Comparison of ENCODE assay signal across 26 mouse cellular contexts in the genomic region with DNA sequence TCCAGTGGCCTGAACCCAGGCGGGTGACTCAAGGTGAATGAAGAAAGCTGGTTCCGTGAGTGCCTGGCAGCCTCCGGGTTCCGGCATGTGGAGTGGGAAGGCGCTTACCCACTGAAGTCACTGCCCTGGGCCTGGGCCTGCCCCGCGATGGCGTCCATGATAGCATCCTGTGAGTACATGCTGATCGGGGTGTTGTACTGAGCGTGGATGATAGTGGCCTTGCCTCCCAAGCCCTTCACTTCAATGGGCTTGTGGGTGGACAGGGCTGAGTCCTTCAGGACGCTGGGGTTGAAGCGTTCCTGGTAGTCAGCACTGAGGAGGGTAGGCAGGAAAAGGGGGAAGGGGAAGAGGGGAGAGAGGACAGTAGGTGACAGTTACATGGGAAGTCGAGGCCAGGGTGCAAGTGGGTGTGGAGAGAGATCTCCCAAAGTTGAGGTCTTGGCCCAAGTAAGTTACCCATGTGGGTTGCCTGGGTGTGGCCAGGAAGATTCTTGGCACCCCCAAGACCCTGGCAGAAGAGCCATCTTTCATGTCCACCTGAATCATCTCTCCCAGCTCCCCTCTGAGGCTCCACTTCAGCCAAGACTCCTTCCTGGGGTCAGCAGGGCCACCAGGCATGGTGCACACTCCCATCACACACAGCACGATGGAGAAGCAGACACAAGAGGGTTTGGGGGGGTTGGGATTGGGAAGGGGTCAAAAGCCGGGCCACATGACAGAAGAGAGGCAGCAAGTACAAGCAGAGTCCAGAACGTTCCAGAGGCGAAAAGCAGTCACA. TPM values are rescaled to one million over a fixed set of nuclear protein-coding genes. Genes with fewer than 3 reads are reported as not detected.
DNase-seq lines count a peak whose midpoint lies in the region; ATAC-seq and TF ChIP-seq lines count a peak whose summit lies in the region.
"Had no signal": no experiment of that assay in that cellular context is flagged by ENCODE, and none has a peak within 500 bp of the region (broad histone marks: within the 10 kb centered on the region; RNA-seq: fewer than 3 reads in every experiment).

No protein-coding gene starts in this region.

- H3K9ac ChIP-seq in heart, adult 2 months (ENCODE audit: low read depth, low read length), result no peak overlapping the region
- peak overlapping the region; percentile 42; the same call in 1 of the 2 replicates for H3K9ac ChIP-seq in heart, embryonic 13.5 days
- H3K9ac ChIP-seq in heart, embryonic 16.5 days (ENCODE audit: low read length), result peak overlapping the region; percentile 21; the same call in 1 of the 2 replicates
- H3K9ac ChIP-seq: embryonic facial prominence, embryonic 12.5 days; forebrain, embryonic 15.5 days; hindbrain, embryonic 12.5 days had no signal

- no peak overlapping the region for H3K4me2 ChIP-seq in heart, embryonic 13.5 days
- H3K4me2 ChIP-seq in heart, embryonic 16.5 days (ENCODE audit: low read depth, low read length), result no peak overlapping the region
- no peak overlapping the region for H3K4me2 ChIP-seq in myocyte (ENCODE audit: low read depth)
- H3K4me2 ChIP-seq: embryonic facial prominence, embryonic 12.5 days; forebrain, embryonic 15.5 days; hindbrain, embryonic 12.5 days had no signal

- H3K4me3 ChIP-seq in heart, adult 2 months, result no peak overlapping the region
- no peak overlapping the region for H3K4me3 ChIP-seq in heart, embryonic 13.5 days
- H3K4me3 ChIP-seq in heart, embryonic 16.5 days (ENCODE audit: low read length), result no peak overlapping the region
- no peak overlapping the region for H3K4me3 ChIP-seq in myocyte
- H3K4me3 ChIP-seq: embryonic facial prominence, embryonic 12.5 days; forebrain, embryonic 15.5 days; hindbrain, embryonic 12.5 days had no signal

- TF ChIP-seq POLR2A in heart, adult 2 months (IDR thresholded peaks at IDR 0.05; ENCODE audit: insufficient read depth, low read depth, low read length), result peak; percentile 53; the same call in 1 of the 2 replicates
- TF ChIP-seq POLR2A in myocyte (IDR thresholded peaks at IDR 0.05; ENCODE audit: insufficient read length, low read depth), result peak; percentile 4

- WGBS in heart, adult 2 months, result 62% methylated on average over 17 of the region's 17 CpGs
- 68% methylated on average over 17 of the region's 17 CpGs for WGBS in heart, embryonic 13.5 days
- WGBS in heart, embryonic 16.5 days, result 69% methylated on average over 17 of the region's 17 CpGs

- H3ac ChIP-seq in myocyte (ENCODE audit: control insufficient read depth, insufficient read length), result no peak overlapping the region

- no peaks in the 10 kb centered on the region for H3K79me2 ChIP-seq in heart, adult 2 months (replicated peaks; ENCODE audit: control insufficient read depth, insufficient read depth, low read length)
- H3K79me2 ChIP-seq in myocyte (ENCODE audit: control insufficient read depth, insufficient read depth), result no peaks in the 10 kb centered on the region

- peaks cover 8% of the 10 kb centered on the region for H3K4me1 ChIP-seq in heart, adult 2 months (ENCODE audit: control insufficient read depth, insufficient read depth, low read length)
- peaks cover 87% of the 10 kb centered on the region for H3K4me1 ChIP-seq in heart, embryonic 13.5 days
- H3K4me1 ChIP-seq in heart, embryonic 16.5 days (ENCODE audit: control insufficient read depth, insufficient read depth, low read length), result peaks cover 69% of the 10 kb centered on the region

- H3K9me3 ChIP-seq in heart, embryonic 13.5 days, result no peaks in the 10 kb centered on the region
- H3K9me3 ChIP-seq in heart, embryonic 16.5 days (replicated peaks; ENCODE audit: control insufficient read depth, low read length), result no peaks in the 10 kb centered on the region
- H3K9me3 ChIP-seq: embryonic facial prominence, embryonic 12.5 days; forebrain, embryonic 15.5 days; hindbrain, embryonic 12.5 days had no signal

- no peak for TF ChIP-seq CTCF in heart, adult 2 months (IDR thresholded peaks at IDR 0.05)

- no peaks in the 10 kb centered on the region for H3K36me3 ChIP-seq in heart, adult 2 months (ENCODE audit: control insufficient read depth, insufficient read depth, low read length)
- H3K36me3 ChIP-seq in heart, embryonic 13.5 days, result peaks cover 38% of the 10 kb centered on the region
- peaks cover 22% of the 10 kb centered on the region for H3K36me3 ChIP-seq in heart, embryonic 16.5 days (ENCODE audit: control insufficient read depth, insufficient read depth)
- peaks cover 7% of the 10 kb centered on the region for H3K36me3 ChIP-seq in myocyte (ENCODE audit: control insufficient read depth, insufficient read depth)
- H3K36me3 ChIP-seq: embryonic facial prominence, embryonic 12.5 days; forebrain, embryonic 15.5 days; hindbrain, embryonic 12.5 days had no signal

- H3K27ac ChIP-seq in heart, adult 2 months, result peak overlapping the region; percentile 78
- peak overlapping the region; percentile 95 for H3K27ac ChIP-seq in heart, embryonic 13.5 days (replicated peaks)
- H3K27ac ChIP-seq in heart, embryonic 16.5 days (ENCODE audit: low read length), result peak overlapping the region; percentile 81
- H3K27ac ChIP-seq: embryonic facial prominence, embryonic 12.5 days; forebrain, embryonic 15.5 days; hindbrain, embryonic 12.5 days had no signal

- H3K27me3 ChIP-seq in heart, adult 2 months (ENCODE audit: control insufficient read depth, insufficient read depth, low read length), result no peaks in the 10 kb centered on the region
- H3K27me3 ChIP-seq in heart, embryonic 13.5 days (replicated peaks), result no peaks in the 10 kb centered on the region
- no peaks in the 10 kb centered on the region for H3K27me3 ChIP-seq in heart, embryonic 16.5 days (ENCODE audit: control insufficient read depth, insufficient read depth, low read length)
- H3K27me3 ChIP-seq in myocyte (ENCODE audit: control insufficient read depth, insufficient read depth, insufficient read length), result no peaks in the 10 kb centered on the region
- H3K27me3 ChIP-seq: CH12.LX; forebrain, embryonic 15.5 days; hindbrain, embryonic 12.5 days; Patski had no signal

- DNase-seq in heart, adult 2 months, result peak in 1 of 2 experiments; percentile 47
- no peak for DNase-seq in heart, adult 9 months (ENCODE audit: low spot score in 2 of 2)
- DNase-seq in heart, postnatal 36 days, result no peak
- DNase-seq in frontal cortex, postnatal 36 days (ENCODE audit: low spot score in 2 of 2), result no peak
- DNase-seq: adrenal gland, postnatal 14 days; cerebellum, adult 11-12 months; cerebellum, adult 9-10 months; cerebellum, postnatal 25 days; gastrocnemius, postnatal 25 days; kidney, adult 8-10 months had no signal

- intact Hi-C loops in heart, adult 2 months (cut with DNase I), result no loop called here
- intact Hi-C loops in heart, postnatal 36 days (cut with DNase I), result no loop called here

- peak; percentile 24 for TF ChIP-seq EP300 in heart, adult 2 months (IDR thresholded peaks at IDR 0.05; ENCODE audit: insufficient read depth, low read depth, low read length)

- no peak for ATAC-seq in heart, embryonic 13.5 days (ENCODE audit: extremely low read depth, insufficient number of reproducible peaks, low FRiP score, low TSS enrichment)
- no peak for ATAC-seq in heart, embryonic 16.5 days (replicated peaks; ENCODE audit: extremely low read depth, insufficient read depth, low FRiP score)
- ATAC-seq: activated CD4-positive, CD25-positive, alpha-beta regulatory T cell, adult 4 months; forebrain, embryonic 15.5 days; hindbrain, embryonic 16.5 days; inflammation-experienced regulatory T-cells, adult 6 months; intestine, postnatal 0 days; Patski had no signal

TF ChIP-seq in myocyte, 11 proteins besides CTCF, POLR2A, EP300 and RAD21:
- TF ChIP-seq REST (IDR thresholded peaks at IDR 0.05; ENCODE audit: insufficient read depth, insufficient read length), result no peak
- peak; percentile 39 for TF ChIP-seq POLR2AphosphoS2 (IDR thresholded peaks at IDR 0.05; ENCODE audit: insufficient read length, low read depth)
- TF ChIP-seq MYOD1 (IDR thresholded peaks at IDR 0.05; ENCODE audit: control insufficient read depth in 1 of 3, insufficient read length in 2 of 3, low read depth in 2 of 3), result no peak

RNA-seq across cellular contexts. Expression of a gene that starts 16.7 kb away (rescaled TPM):
- 1,000 to 10,000 TPM in 1 of 2 experiments, 100 to 1,000 TPM in 1; 940 to 1,084 TPM for total RNA-seq in heart, adult 2 months (2021)
- polyA plus RNA-seq in heart, adult 2 months (2012; rRNA removed), result 1,077 and 1,138 TPM in 2 replicates
- polyA plus RNA-seq in heart, embryonic 13.5 days (2015; fragmentation: Nextera tagmentation; extraction: Ambion mirVana), result 226 and 249 TPM in 2 replicates
- total RNA-seq in heart, postnatal 36 days (2021), result 100 to 1,000 TPM; 988 to 990 TPM
- 356 and 369 TPM in 2 replicates for polyA plus RNA-seq in heart, embryonic 16.5 days (2015; fragmentation: Nextera tagmentation; extraction: Ambion mirVana)
- 83.9 TPM for polyA plus RNA-seq in myocyte (2012; fragmentation: generic; extraction: Trizol)
- total RNA-seq: granulocyte monocyte progenitor cell, adult 5-6 weeks had no signal
- polyA plus RNA-seq: activated CD4-positive, CD25-positive, alpha-beta regulatory T cell, adult 4 months; forebrain, embryonic 11.5 days; inflammation-experienced regulatory T-cells, adult 6 months had no signal

RNA-seq across cellular contexts. Expression of a gene that starts 28.1 kb away (rescaled TPM):
- total RNA-seq in heart, adult 2 months (2021), result 1 to 10 TPM; 2.4 to 2.6 TPM
- polyA plus RNA-seq in heart, adult 2 months (2012; rRNA removed), result 7.9 and 9.2 TPM in 2 replicates
- 4.8 and 5.8 TPM in 2 replicates for polyA plus RNA-seq in heart, embryonic 13.5 days (2015; fragmentation: Nextera tagmentation; extraction: Ambion mirVana)
- 1 to 10 TPM; 2.2 to 3.1 TPM for total RNA-seq in heart, postnatal 36 days (2021)
- 6.8 and 8.5 TPM in 2 replicates for polyA plus RNA-seq in heart, embryonic 16.5 days (2015; fragmentation: Nextera tagmentation; extraction: Ambion mirVana)
- polyA plus RNA-seq in myocyte (2012; fragmentation: generic; extraction: Trizol), result 0.23 TPM
- total RNA-seq: adrenal gland, adult 18-20 months; adrenal gland, postnatal 14 days; CH12.LX; gastrocnemius, postnatal 25 days; granulocyte monocyte progenitor cell, adult 5-6 weeks had no signal
- polyA plus RNA-seq: activated CD4-positive, CD25-positive, alpha-beta regulatory T cell, adult 4 months; cortical plate, adult 2 months; forebrain, embryonic 15.5 days; hindbrain, embryonic 12.5 days; hindbrain, embryonic 16.5 days; inflammation-experienced regulatory T-cells, adult 6 months; Patski had no signal

RNA-seq across cellular contexts. Expression of a gene that starts 49.2 kb away (rescaled TPM):
- total RNA-seq in heart, adult 2 months (2021), result not detected
- polyA plus RNA-seq in heart, adult 2 months (2012; rRNA removed), result not detected in 2 replicates
- not detected in 2 replicates for polyA plus RNA-seq in heart, embryonic 13.5 days (2015; fragmentation: Nextera tagmentation; extraction: Ambion mirVana)
- not detected for total RNA-seq in heart, postnatal 36 days (2021)
- not detected in 2 replicates for polyA plus RNA-seq in heart, embryonic 16.5 days (2015; fragmentation: Nextera tagmentation; extraction: Ambion mirVana)
- polyA plus RNA-seq in myocyte (2012; fragmentation: generic; extraction: Trizol), result not detected
- total RNA-seq: adrenal gland, adult 18-20 months; adrenal gland, postnatal 14 days; gastrocnemius, postnatal 25 days; granulocyte monocyte progenitor cell, adult 5-6 weeks had no signal
- polyA plus RNA-seq: activated CD4-positive, CD25-positive, alpha-beta regulatory T cell, adult 4 months; cortical plate, adult 2 months; embryonic facial prominence, embryonic 12.5 days; forebrain, embryonic 11.5 days; forebrain, embryonic 15.5 days; hindbrain, embryonic 12.5 days; hindbrain, embryonic 16.5 days; inflammation-experienced regulatory T-cells, adult 6 months; intestine, postnatal 0 days; Patski had no signal
